Mouse (Mus musculus): ENCODE measurements at regions not wholly inside any gene's neighbourhood (a gene's known extent, or its start where the extent isn't known, plus 50 kb on each side); places are given as distances from the start of the nearest gene placed in this dataset.

- TF ChIP-seq E2F4 (IDR thresholded peaks at IDR 0.05; ENCODE audit: insufficient replicate concordance, low read depth, low read length) (no peak), POLR2A (IDR thresholded peaks at IDR 0.05; ENCODE audit: low read depth, low read length) (no peak), EP300 (IDR thresholded peaks at IDR 0.05; ENCODE audit: low read length) (no peak), CTCF (conservative IDR thresholded peaks at IDR 0.05 in 1 of 2, IDR thresholded peaks at IDR 0.05 in 1 of 2; ENCODE audit: low read depth in 2 of 2, low read length in 2 of 2) (no peak)
These were observed 296.4 kb downstream of the Gm16223 start for GRCm38 (mm10) chr5:42364116-42364515.
